Mouse (Mus musculus) ES-E14 (cell line): ENCODE measurements around the gene Ptpn1.

Experiments
- HCFC1 ChIP-seq: IDR thresholded peaks from 2 replicates; pipeline ENCODE4 v1.6.1; 2012; ENCODE audit warnings: low read length, inconsistent platforms, borderline replicate concordance; ENCODE audit not compliant: insufficient read depth
- ZNF384 ChIP-seq: IDR thresholded peaks from 2 replicates; pipeline ENCODE4 v1.6.1; 2012; ENCODE audit warnings: low read depth, low read length, inconsistent platforms

DNA sequence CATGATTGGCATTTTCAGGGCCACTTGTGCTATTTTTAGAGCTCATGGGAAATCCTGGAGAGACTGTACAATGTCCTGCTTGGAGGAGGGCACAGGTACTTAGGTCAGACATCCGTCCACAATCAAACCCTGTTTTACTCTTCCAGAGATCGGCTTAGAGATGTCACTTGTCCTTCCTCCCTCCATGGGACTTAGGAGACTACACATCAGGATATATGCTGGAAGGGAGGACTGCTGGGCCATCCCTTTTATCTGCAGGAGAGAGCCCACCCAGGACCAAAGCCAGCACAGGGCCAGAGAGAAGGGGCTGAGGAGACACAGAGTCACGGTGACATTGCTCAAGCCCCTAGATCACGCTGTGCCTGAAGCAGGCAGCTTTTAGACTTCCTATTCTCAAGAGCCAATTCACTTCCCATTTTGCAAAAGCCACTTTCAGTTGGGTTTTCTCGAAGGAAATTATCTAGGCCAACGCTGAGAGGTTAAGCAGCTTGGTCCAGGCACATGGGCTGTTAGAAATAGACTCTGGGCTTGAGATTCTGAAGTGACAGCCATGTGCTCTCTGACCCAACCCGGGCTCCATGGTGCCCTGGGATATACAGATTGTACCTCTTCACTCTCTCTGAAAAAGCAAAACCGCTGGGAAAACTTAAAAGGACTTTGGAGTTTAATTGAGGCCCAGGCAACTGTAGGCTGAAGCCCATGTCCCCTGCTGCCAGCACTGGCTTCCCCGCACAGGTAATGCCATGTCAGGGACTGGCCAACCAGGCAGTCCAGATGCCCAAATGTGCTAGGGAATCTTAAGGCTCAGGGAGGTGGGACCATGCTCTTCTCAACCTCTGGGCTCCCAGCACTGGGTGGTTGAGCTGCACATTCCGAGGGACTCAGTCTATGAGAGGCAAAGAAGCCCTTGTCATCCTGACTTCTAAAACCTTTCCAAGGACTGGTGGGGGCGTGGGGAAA is 5.7 kb upstream of the Ptpn1 start:
- no peak for TF ChIP-seq ZNF384
- no peak for TF ChIP-seq HCFC1
